Mouse (Mus musculus): ENCODE results near the gene Onecut3. TPM values are rescaled to one million over a fixed set of nuclear protein-coding genes. Genes with fewer than 3 reads are reported as not detected.

Gene Onecut3
- total RNA-seq, 2 experiments from 2014 or later = not detected

- ATAC-seq (replicated peaks; ENCODE audit: poor library complexity) = no peak
Observed at GRCm38 (mm10) chr10:80502819-80503314, 8.2 kb downstream of the Onecut3 start.

- 0 out of 2 replicates have a peak, but pooled peaks have one; percentile 5 for ATAC-seq (replicated peaks; ENCODE audit: poor library complexity)
Observed at GRCm38 (mm10) chr10:80503599-80504220, 9.1 kb downstream of the Onecut3 start.

- no peak for ATAC-seq (replicated peaks; ENCODE audit: poor library complexity)
Observed at GRCm38 (mm10) chr10:80504724-80505123, 10.1 kb downstream of the Onecut3 start.

- peak; percentile 74 for ATAC-seq (replicated peaks; ENCODE audit: poor library complexity)
Observed at GRCm38 (mm10) chr10:80506222-80506621, 11.6 kb downstream of the Onecut3 start.

- ATAC-seq (replicated peaks; ENCODE audit: poor library complexity) = peak; percentile 93
Observed at GRCm38 (mm10) chr10:80509412-80510272, 15.0 kb downstream of the Onecut3 start.

- ATAC-seq (replicated peaks; ENCODE audit: poor library complexity) = peak; percentile 29
Observed at GRCm38 (mm10) chr10:80510273-80510660, 15.6 kb downstream of the Onecut3 start.

- no peak for ATAC-seq (replicated peaks; ENCODE audit: poor library complexity)
Observed at GRCm38 (mm10) chr10:80513739-80514138, 19.1 kb downstream of the Onecut3 start.

- ATAC-seq (replicated peaks; ENCODE audit: poor library complexity) = no peak
Observed at GRCm38 (mm10) chr10:80519287-80519686, 24.7 kb downstream of the Onecut3 start.

- ATAC-seq (replicated peaks; ENCODE audit: poor library complexity) = peak; percentile 48; the same call in 1 of the 2 replicates
Observed at GRCm38 (mm10) chr10:80523299-80523698, 28.7 kb downstream of the Onecut3 start.

- ATAC-seq (replicated peaks; ENCODE audit: poor library complexity) = no peak
Observed at GRCm38 (mm10) chr10:80526172-80526571, 31.5 kb downstream of the Onecut3 start.

GRCm38 (mm10) chr10:80532783-80533182 is 38.1 kb downstream of the Onecut3 start:
- peak; percentile 59 for ATAC-seq (replicated peaks; ENCODE audit: poor library complexity)

- ATAC-seq (replicated peaks; ENCODE audit: poor library complexity) = peak; percentile 58
Observed at GRCm38 (mm10) chr10:80533704-80534103, 39.1 kb downstream of the Onecut3 start.

GRCm38 (mm10) chr10:80535071-80535470 is 40.4 kb downstream of the Onecut3 start:
- ATAC-seq (replicated peaks; ENCODE audit: poor library complexity) = peak; percentile 14; the same call in 1 of the 2 replicates

- ATAC-seq (replicated peaks; ENCODE audit: poor library complexity) = no peak
Observed at GRCm38 (mm10) chr10:80535711-80536110, 41.1 kb downstream of the Onecut3 start.

GRCm38 (mm10) chr10:80538180-80538579 is 43.5 kb downstream of the Onecut3 start:
- no peak for ATAC-seq (replicated peaks; ENCODE audit: poor library complexity)

- peak; percentile 92 for ATAC-seq (replicated peaks; ENCODE audit: poor library complexity)
Observed at GRCm38 (mm10) chr10:80538710-80539394, 44.2 kb downstream of the Onecut3 start, which contains the start of gene Atp8b3. Gene Atp8b3, minus strand, starts transcription at chr10:80539124.

- no peak for ATAC-seq (replicated peaks; ENCODE audit: poor library complexity)
Observed at GRCm38 (mm10) chr10:80539493-80539892, 44.9 kb downstream of the Onecut3 start.

GRCm38 (mm10) chr10:80543873-80544272 is 49.2 kb downstream of the Onecut3 start:
- no peak for ATAC-seq (replicated peaks; ENCODE audit: poor library complexity)

GRCm38 (mm10) chr10:80545590-80545989 is 51.0 kb downstream of the Onecut3 start:
- ATAC-seq (replicated peaks; ENCODE audit: poor library complexity) = no peak

GRCm38 (mm10) chr10:80546945-80547344 is 52.3 kb downstream of the Onecut3 start:
- ATAC-seq (replicated peaks; ENCODE audit: poor library complexity) = peak; percentile 42

GRCm38 (mm10) chr10:80547539-80547938 is 52.9 kb downstream of the Onecut3 start:
- ATAC-seq (replicated peaks; ENCODE audit: poor library complexity) = no peak
